Mouse (Mus musculus): ENCODE data around the gene Oscp1.

GRCm38 (mm10) chr4:126065241-126065640 is 6.9 kb downstream of the Oscp1 start:
- TF ChIP-seq CTCF (IDR thresholded peaks at IDR 0.05; ENCODE audit: low read depth, low read length) = no peak
- no peak for TF ChIP-seq POLR2A (IDR thresholded peaks at IDR 0.05; ENCODE audit: extremely low read depth, insufficient read depth, low read length)

Data from liver, adult 2 months (tissue).